Mouse (Mus musculus): ENCODE data around the gene Qtrt1.

DNA sequence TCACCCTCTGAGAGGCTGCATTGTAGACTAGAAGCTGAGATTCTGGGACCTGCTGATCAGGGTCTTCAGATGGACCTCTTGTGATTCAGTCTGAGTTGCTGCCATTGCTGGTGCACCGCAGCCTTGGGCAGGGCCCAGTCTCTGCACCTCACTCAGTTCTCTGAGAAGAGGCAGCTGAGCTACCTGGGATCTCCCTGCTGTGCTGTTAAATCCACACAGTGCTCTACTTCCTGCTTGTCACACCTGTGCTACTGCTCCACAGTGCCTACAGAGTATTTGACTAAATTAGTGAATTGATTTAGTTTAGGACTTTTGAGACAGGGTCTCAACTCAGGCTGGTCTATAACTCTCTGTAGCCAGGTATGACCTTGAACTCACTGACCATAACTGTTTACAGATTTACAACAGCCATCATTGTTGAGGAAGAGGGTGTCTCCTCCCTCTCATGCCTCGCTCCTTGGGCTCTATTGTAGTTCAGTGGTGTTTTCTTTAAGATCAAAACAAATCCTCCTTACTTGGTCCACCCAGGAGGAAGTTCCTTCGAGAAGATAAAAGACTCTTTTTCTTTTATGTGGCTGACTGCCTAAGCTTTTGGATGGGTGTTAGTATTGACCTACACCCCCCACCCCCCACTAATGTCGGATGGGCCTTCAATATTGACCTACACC, 43.6 kb downstream of the Qtrt1 start:
- TF ChIP-seq GATA1 (IDR thresholded peaks at IDR 0.05; ENCODE audit: low read length): no peak
- TF ChIP-seq TAL1 (IDR thresholded peaks at IDR 0.05; ENCODE audit: low read length): no peak

All from erythroblast, embryonic 14.5 days (primary cell).